Mouse (Mus musculus): ENCODE results near the gene Tpd52l2. TPM values are rescaled to one million over a fixed set of nuclear protein-coding genes. Genes with fewer than 3 reads are reported as not detected.

Gene Tpd52l2
- 44.8 and 47.3 TPM in 2 replicates for polyA plus RNA-seq (2012; rRNA removed)

DNA sequence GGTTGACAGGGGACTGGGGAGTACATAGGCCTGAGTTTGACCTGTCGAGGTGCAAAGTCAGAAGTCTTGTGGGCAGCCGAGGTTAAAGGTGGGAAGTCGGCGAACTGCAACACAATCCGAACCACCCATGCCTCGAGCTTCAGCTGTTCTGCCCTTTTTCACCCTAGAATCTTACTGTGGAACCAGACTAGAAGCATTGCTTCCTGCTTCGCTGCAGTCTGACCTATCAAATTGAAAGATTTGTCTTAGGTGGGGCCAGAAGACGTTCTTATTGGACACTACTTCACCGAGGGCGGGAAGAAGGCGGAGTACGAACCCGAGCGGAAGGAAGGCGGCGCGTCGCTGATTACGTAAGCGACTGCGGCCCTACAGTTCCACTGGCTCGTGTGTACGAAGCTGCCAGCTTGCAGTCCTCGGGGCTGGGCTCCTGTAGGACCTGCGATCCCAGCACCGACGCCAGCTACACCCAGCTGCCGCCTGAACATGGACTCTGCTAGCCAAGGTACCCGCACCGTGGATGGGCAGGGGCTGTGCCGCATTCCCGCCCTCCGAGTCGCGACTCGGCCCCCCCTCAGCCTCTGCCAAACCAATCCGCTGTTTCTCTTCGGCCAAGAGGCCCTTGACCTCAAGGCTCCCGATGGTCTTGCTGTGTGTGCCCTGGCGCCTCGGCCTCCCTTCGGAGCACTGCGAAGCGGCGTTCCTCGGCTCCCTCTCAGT is at the start of gene Tpd52l2:
TSS of gene Tpd52l2 (plus strand) at position 312 of the 717 bp plus-strand sequence.
- peak; percentile 84 for DNase-seq
- no peak for TF ChIP-seq CTCF (IDR thresholded peaks at IDR 0.05; ENCODE audit: insufficient read depth, low read length)
- TF ChIP-seq POLR2A (IDR thresholded peaks at IDR 0.05; ENCODE audit: borderline replicate concordance, extremely low read depth, low read depth, low read length) = peak; percentile 83; the same call in 1 of the 2 replicates
- under 1% methylated on average over 46 of the region's 46 CpGs for WGBS
- Histone ChIP-seq H3K4me1 (ENCODE audit: control insufficient read depth, insufficient read depth, low read length) (0 out of 2 replicates have a peak, but pooled peaks cover 2% of the 10 kb centered on the region), H3K4me3 (replicated peaks; ENCODE audit: extremely low read depth, low read depth, low read length) (peak within 1 kb of the TSS; percentile 80)

DNA sequence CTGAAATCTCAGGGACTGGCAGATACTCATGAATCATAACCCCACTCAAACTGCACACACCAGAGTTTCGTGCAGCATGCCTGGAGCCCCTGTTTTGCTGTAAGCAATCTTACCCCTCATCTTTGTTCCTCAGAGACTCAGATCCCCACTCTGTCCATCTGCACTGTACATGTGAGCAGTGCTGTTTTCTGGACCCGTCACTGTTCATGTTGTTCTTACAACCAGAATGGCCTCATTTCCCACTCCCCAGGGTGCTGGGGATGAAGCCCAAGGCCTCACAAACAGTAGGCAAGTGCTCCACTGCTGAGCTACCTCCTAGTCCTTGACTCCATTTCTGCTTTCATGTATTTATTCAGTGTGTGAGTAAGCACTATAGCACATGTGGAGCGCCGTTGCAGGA is 44.8 kb upstream of the Tpd52l2 start:
- Histone ChIP-seq H3K4me3 (replicated peaks; ENCODE audit: extremely low read depth, low read depth, low read length) (no peak overlapping the region), H3K4me1 (ENCODE audit: control insufficient read depth, insufficient read depth, low read length) (peaks cover 9% of the 10 kb centered on the region)
- no peak for DNase-seq
- 66% methylated on average over 4 of the region's 4 CpGs for WGBS
- TF ChIP-seq POLR2A (IDR thresholded peaks at IDR 0.05; ENCODE audit: borderline replicate concordance, extremely low read depth, low read depth, low read length) = no peak
- TF ChIP-seq CTCF (IDR thresholded peaks at IDR 0.05; ENCODE audit: insufficient read depth, low read length) = no peak

DNA sequence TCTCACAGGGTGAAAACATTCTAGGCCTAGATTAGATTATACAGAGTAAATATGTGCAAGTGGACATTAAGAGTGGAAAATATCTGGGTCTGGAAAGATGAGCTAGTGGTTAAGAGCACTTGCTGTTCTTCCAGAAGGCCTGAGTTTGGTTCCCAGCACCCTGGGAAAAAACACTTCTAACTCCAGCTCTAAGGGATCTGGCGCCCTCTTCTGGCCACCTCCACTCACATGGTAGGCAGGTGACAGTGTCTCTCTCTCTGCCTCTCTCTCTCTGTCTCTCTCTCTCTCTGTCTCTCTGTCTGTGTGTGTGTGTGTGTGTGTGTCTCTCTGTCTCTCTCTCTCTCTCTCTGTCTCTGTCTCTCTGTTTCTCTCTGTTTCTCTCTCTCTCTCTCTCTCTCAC is 43.7 kb upstream of the Tpd52l2 start:
- Histone ChIP-seq H3K4me3 (replicated peaks; ENCODE audit: extremely low read depth, low read depth, low read length) (no peak overlapping the region), H3K4me1 (ENCODE audit: control insufficient read depth, insufficient read depth, low read length) (peaks cover 9% of the 10 kb centered on the region)
- no peak for DNase-seq
- WGBS = 74% methylated on average over 1 of the region's 1 CpGs
- TF ChIP-seq POLR2A (IDR thresholded peaks at IDR 0.05; ENCODE audit: borderline replicate concordance, extremely low read depth, low read depth, low read length) (no peak), CTCF (IDR thresholded peaks at IDR 0.05; ENCODE audit: insufficient read depth, low read length) (0 out of 2 replicates have a peak, but pooled peaks have one; percentile 3)

DNA sequence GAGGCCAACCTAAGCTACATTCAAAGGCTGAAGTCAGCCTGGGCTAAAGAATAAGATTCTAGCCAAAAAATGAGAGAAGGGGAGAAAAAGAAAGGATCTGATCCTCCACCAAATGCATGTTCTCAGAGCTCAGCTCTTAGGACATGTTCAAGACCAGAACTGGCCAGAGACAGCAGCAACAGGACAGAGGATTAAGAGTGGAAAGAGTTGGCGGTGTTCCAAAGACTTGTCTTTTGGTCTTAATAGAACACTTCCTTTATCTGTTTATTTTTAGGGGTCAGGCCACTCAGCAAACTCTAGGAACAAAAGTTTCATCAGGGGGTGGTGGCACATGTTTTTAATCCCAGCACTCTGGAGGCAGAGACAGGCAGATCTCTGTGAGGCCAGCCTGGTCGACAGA is 41.0 kb upstream of the Tpd52l2 start:
- WGBS = 58% methylated on average over 2 of the region's 2 CpGs
- H3K4me1 ChIP-seq (ENCODE audit: control insufficient read depth, insufficient read depth, low read length) = peaks cover 5% of the 10 kb centered on the region; the same call in 1 of the 2 replicates
- no peak overlapping the region for H3K4me3 ChIP-seq (replicated peaks; ENCODE audit: extremely low read depth, low read depth, low read length)
- no peak for DNase-seq
- TF ChIP-seq POLR2A (IDR thresholded peaks at IDR 0.05; ENCODE audit: borderline replicate concordance, extremely low read depth, low read depth, low read length) (no peak), CTCF (IDR thresholded peaks at IDR 0.05; ENCODE audit: insufficient read depth, low read length) (no peak)

DNA sequence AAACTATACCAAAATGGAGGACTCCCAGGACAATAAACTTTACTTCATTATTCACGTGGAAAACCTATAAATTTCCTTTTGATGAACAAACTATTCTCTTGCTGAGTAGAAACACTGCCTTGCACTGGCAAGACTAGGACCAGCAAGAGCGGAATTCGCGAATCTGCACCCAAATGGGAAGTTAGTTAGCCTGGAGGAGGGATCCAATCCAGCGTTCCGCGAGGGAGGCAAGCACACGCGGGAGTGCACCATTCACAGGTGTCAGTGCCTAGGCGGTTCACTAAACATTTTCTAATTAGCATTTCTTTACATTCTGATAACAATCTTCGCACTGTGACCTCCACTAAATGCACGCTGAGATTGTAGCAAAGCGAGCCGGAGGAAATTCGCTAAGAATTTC is 39.1 kb upstream of the Tpd52l2 start:
- DNase-seq = no peak
- WGBS = 7% methylated on average over 15 of the region's 15 CpGs
- H3K4me1 ChIP-seq (ENCODE audit: control insufficient read depth, insufficient read depth, low read length) = peaks cover 4% of the 10 kb centered on the region; the same call in 1 of the 2 replicates

DNA sequence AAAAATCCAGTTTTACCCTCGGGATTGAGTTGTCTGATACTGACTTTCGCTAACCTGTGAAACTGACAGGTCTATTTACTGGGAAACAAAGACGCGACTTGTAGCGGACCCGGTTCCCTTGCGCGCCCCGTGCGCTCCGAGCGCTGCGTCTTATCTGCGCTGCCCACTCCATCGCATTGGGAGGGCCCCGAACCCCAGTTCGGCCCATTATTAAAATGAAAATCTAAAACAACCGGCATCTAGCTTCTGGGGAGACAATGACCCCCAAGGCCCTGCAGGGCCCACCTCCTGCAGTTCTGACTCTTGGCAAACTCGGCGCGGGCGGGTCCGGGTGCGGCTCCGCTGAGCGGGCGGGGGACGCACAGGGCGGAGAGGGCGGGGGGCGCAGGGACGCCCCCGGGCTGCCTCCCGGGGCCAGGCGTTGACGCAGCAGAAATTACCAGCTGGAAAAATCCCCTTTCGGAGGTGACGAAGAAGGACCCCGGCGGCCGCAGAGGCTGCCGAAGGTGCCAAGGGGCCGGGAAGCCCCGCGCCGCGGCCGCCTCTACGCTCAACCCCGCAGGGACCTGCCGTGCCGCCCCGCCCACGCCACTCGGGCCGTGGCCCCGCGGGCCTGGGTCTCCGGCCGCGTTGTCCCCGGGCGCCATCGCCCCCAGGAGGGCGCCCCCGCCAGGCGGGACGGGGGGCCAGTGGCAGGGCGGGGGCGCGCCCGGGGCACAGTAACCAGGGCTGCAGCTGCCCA is 38.4 kb upstream of the Tpd52l2 start:
- H3K4me1 ChIP-seq (ENCODE audit: control insufficient read depth, insufficient read depth, low read length) = peaks cover 7% of the 10 kb centered on the region; the same call in 1 of the 2 replicates
- TF ChIP-seq POLR2A (IDR thresholded peaks at IDR 0.05; ENCODE audit: borderline replicate concordance, extremely low read depth, low read depth, low read length) = no peak
- no peak for TF ChIP-seq CTCF (IDR thresholded peaks at IDR 0.05; ENCODE audit: insufficient read depth, low read length)
- peak overlapping the region; percentile 75 for H3K4me3 ChIP-seq (replicated peaks; ENCODE audit: extremely low read depth, low read depth, low read length)
- peak; percentile 44 for DNase-seq
- under 1% methylated on average over 72 of the region's 72 CpGs for WGBS

More for the DNA sequence above, 39.1 kb upstream of the Tpd52l2 start:
- no peak for TF ChIP-seq CTCF (IDR thresholded peaks at IDR 0.05; ENCODE audit: insufficient read depth, low read length)
- no peak for TF ChIP-seq POLR2A (IDR thresholded peaks at IDR 0.05; ENCODE audit: borderline replicate concordance, extremely low read depth, low read depth, low read length)
- H3K4me3 ChIP-seq (replicated peaks; ENCODE audit: extremely low read depth, low read depth, low read length) = peak overlapping the region; percentile 43

DNA sequence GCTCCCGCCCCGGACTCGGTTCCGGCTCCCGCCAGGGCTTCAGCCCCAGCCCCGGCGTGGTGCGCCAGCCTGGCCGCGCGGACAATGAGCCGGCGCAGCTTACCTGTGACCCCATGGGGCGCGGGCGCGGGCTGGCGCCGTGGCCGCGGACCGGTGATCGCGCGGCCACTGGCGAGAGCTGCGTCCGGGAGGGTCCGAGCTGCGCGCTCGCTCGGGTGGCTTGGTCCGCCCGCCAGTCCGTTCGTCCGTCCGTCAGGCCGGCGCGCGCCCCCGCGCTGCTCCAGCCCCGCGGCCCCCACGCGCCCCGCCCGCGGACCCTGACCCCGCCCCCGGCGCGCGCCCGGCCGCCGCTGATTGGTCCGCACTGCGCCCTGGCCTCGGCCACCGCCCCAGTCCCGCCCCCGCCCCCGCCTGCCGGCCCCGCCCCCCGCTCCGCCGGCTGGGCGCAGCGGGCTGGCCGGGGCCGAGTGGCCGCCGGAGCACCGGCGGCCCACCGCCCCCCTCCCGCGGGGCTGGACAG is 37.7 kb upstream of the Tpd52l2 start, which contains the start of gene Zbtb46:
TSS of gene Zbtb46 (minus strand) at position 274 of the 520 bp plus-strand sequence.
- DNase-seq = peak; percentile 85
- WGBS = 6% methylated on average over 79 of the region's 83 CpGs
- TF ChIP-seq CTCF (IDR thresholded peaks at IDR 0.05; ENCODE audit: insufficient read depth, low read length) (no peak), POLR2A (IDR thresholded peaks at IDR 0.05; ENCODE audit: borderline replicate concordance, extremely low read depth, low read depth, low read length) (peak; percentile 39; the same call in 1 of the 2 replicates)

DNA sequence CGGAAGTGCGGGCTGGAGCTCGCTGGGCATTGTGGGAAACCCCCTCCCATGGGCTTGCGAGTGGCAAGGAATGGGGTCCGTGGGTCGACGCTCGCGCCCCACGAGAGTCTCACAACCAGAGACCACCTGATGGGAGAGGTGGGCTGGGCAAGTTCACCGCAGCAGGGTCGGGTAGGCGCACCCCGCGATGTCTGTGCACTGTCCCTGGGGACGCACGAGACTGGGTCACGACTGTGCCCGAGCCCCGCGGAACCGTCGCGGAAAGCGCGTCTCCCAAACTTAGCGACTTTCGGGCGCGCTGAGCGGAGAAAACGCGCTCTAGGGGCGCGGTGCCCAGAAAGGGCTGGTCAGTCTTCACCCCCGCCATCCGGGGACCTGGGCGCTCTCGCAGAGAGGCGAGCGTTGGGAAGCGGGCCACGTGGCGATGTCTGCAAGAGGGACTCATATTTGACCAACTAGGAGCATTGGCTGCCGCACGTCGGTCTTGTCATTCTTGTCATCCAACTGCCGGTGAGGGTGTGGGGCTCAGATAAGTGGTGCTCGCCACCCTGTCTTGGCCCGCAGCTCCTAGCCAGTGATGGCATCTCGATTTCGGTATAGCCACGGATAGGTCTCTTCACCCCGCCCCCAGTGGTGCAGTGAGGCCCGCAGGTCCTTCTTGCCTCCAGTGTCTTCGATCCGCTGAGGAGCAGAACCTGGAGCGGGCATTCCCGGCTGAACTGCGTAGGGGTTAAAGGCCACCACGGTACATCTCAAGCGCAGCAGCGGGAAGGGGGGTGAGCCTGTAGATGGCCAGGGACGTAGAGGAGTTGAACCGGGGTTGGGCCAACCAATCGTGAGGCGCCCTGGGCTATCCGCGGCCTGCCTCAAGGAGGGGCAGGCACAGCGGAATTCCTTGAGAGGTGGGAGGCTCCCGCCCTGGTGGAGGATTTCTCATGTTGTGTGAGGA is 37.0 kb upstream of the Tpd52l2 start:
- TF ChIP-seq CTCF (IDR thresholded peaks at IDR 0.05; ENCODE audit: insufficient read depth, low read length) (no peak), POLR2A (IDR thresholded peaks at IDR 0.05; ENCODE audit: borderline replicate concordance, extremely low read depth, low read depth, low read length) (peak; percentile 51; the same call in 1 of the 2 replicates)
- peak overlapping the region; percentile 86 for H3K4me3 ChIP-seq (replicated peaks; ENCODE audit: extremely low read depth, low read depth, low read length)
- peaks cover 7% of the 10 kb centered on the region; the same call in 1 of the 2 replicates for H3K4me1 ChIP-seq (ENCODE audit: control insufficient read depth, insufficient read depth, low read length)
- DNase-seq = peak; percentile 68
- 2% methylated on average over 71 of the region's 71 CpGs for WGBS

More for the DNA sequence above, 37.7 kb upstream of the Tpd52l2 start, which contains the start of gene Zbtb46:
- H3K4me1 ChIP-seq (ENCODE audit: control insufficient read depth, insufficient read depth, low read length) = peaks cover 7% of the 10 kb centered on the region; the same call in 1 of the 2 replicates
- peak within 1 kb of the TSS; percentile 86 for H3K4me3 ChIP-seq (replicated peaks; ENCODE audit: extremely low read depth, low read depth, low read length)
